Mouse (Mus musculus): ENCODE data around the gene Mtor.

DNA sequence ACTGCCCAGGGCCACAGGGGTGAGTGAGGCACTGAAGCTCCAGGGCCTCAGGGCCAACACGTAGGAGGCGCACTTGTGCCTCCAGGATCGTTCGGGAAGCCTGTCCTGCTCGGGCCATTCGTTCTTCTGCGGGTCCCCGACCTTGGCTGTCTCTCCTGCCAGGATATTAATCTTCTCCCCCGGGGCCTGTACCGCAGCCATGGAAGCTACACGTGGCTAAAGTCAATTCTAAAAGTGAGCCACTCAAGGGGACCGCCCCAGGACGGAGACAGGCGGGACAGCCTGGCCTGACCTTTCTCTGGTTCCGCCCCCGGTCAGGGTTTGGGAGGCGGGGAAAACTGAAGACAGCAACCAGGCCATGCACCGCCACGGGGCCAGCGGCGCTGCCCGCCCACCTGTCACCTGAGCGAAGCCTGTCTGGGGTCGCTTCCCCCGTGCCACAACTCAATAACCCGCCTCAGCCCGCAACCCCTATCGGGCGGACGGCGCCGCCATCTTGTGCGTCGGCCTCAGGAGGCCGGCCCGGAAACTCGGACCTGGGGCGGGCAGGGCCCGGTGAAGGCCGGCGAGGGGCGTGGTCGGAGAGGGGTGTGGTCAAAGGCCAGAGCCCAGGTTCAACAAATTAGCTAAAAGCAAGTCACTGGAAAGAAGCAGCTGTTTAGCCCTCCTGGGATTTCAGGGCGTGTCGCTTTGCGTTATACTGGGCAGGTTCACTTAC is 4.0 kb upstream of the Mtor start, which contains the start of gene Ubiad1:
- TF ChIP-seq CTCF (IDR thresholded peaks at IDR 0.05; ENCODE audit: borderline replicate concordance, extremely low read depth, insufficient read depth, insufficient read length) (no peak), POLR2A (IDR thresholded peaks at IDR 0.05; ENCODE audit: borderline replicate concordance, extremely low read depth, insufficient read depth, insufficient read length, poor library complexity, severe bottlenecking) (peak; percentile 74)

Measured in brain, embryonic 14.5 days (tissue).